Mouse (Mus musculus) liver, embryonic 16.5 days (tissue): ENCODE results near the gene Yju2. TPM values are rescaled to one million over a fixed set of nuclear protein-coding genes. Genes with fewer than 3 reads are reported as not detected.

Experiments
- ATAC-seq: fragments of 200-750 bp; cut with Nextera tagmentation; 2 replicates; pipeline ENCODE4 v1.8.0; 2017; ENCODE audit warnings: low read depth, mild to moderate bottlenecking, moderate number of reproducible peaks, moderate library complexity
- H3K27ac ChIP-seq: fragments of 300-500 bp; sonication (generic); 2 replicates; pipeline ENCODE4 v1.5.1; 2014; ENCODE audit warnings: mild to moderate bottlenecking, low read length
- H3K27me3 ChIP-seq: fragments of 300-500 bp; sonication (generic); 2 replicates; pipeline ENCODE4 v1.6.1; 2014; ENCODE audit warnings: low read depth, low read length, mixed read lengths; ENCODE audit not compliant: control insufficient read depth, insufficient read depth
- H3K36me3 ChIP-seq: fragments of 300-500 bp; sonication (generic); 2 replicates; pipeline ENCODE4 v1.6.1; 2014; ENCODE audit warnings: mild to moderate bottlenecking; ENCODE audit not compliant: control insufficient read depth, insufficient read depth
- H3K4me1 ChIP-seq: fragments of 300-500 bp; sonication (generic); 2 replicates; pipeline ENCODE4 v1.6.1; 2014; ENCODE audit warnings: low read depth, low read length, mixed read lengths; ENCODE audit not compliant: control insufficient read depth
- H3K4me2 ChIP-seq: fragments of 300-500 bp; sonication (generic); 2 replicates; pipeline ENCODE4 v1.6.1; 2014; ENCODE audit warnings: low read depth, low read length, mixed read lengths
- H3K4me3 ChIP-seq: fragments of 300-500 bp; sonication (generic); 2 replicates; pipeline ENCODE4 v1.5.1; 2014; ENCODE audit warnings: low read depth, mild to moderate bottlenecking, low read length
- H3K9ac ChIP-seq: fragments of 300-500 bp; sonication (generic); 2 replicates; pipeline ENCODE4 v1.6.1; 2014; ENCODE audit warnings: low read depth, low read length
- H3K9me3 ChIP-seq: fragments of 300-500 bp; sonication (generic); replicated peaks from 2 replicates; pipeline ENCODE4 v1.6.1; 2016; ENCODE audit warnings: low read length; ENCODE audit not compliant: control insufficient read depth
- WGBS: fragments of 180-500 bp; shearing (Covaris S2); extraction: QIAGEN DNeasy Blood & Tissue Kit; methylation state at CpG from one replicate; pipeline ENCODE4 v1.1.7; 2014; ENCODE audit not compliant: insufficient replicate concordance; 5-methylcytosine and 5-hydroxymethylcytosine counted together
- polyA plus RNA-seq: library from polyadenylated mRNA; unstranded; fragments of >200 nt; fragmentation: Nextera tagmentation; extraction: Ambion mirVana; gene quantifications from 2 replicates; pipeline ENCODE4 v1.2.1, GENCODE M21; 2015

The Yju2 gene
- polyA plus RNA-seq, 1 experiment from 2014 or later = 7.2 TPM

- ATAC-seq = no peak
- WGBS = 72% methylated on average over 2 of the region's 2 CpGs
These were observed 9.5 kb upstream of the Yju2 start, which contains the start of gene Zfp119b for GRCm38 (mm10) chr17:55949400-55949799. Zfp119b (minus strand) TSS chr17:55949500.

DNA sequence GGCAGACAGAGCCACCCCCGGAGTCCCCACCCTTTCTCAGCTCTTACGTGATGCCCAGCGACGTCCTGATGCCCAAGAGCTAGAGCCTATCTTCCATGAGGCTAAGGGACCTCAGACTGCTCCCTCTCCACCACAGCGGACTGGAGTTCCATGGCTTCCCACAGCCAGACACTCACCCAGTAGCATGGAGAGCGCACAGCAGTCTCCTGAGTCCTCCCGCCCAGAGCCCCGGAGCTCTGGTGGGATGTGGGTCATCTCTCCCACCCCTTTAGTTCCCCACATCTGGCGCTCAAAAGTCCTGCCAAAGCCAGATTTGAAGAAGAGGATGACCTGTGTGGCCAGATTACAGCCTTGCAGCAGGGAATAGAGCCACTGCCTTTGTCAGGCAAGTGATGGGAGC is 8.3 kb upstream of the Yju2 start:
- no peak for ATAC-seq
- Histone ChIP-seq H3K4me1 (peaks cover 2% of the 10 kb centered on the region), H3K9ac (no peak overlapping the region), H3K4me2 (no peak overlapping the region), H3K27ac (no peak overlapping the region), H3K36me3 (no peaks in the 10 kb centered on the region), H3K27me3 (no peaks in the 10 kb centered on the region), H3K9me3 (no peaks in the 10 kb centered on the region), H3K4me3 (no peak overlapping the region)
- 70% methylated on average over 9 of the region's 9 CpGs for WGBS

More at GRCm38 (mm10) chr17:55949400-55949799, 9.5 kb upstream of the Yju2 start, which contains the start of gene Zfp119b:
- H3K4me3 ChIP-seq = no peak within 1 kb of the TSS
- H3K27me3 ChIP-seq = no peaks in the 10 kb centered on the region
- no peaks in the 10 kb centered on the region for H3K9me3 ChIP-seq
- H3K9ac ChIP-seq = no peak within 1 kb of the TSS
- peaks cover 3% of the 10 kb centered on the region for H3K4me1 ChIP-seq
- H3K4me2 ChIP-seq = no peak within 1 kb of the TSS
- no peak within 1 kb of the TSS for H3K27ac ChIP-seq
- H3K36me3 ChIP-seq = no peaks in the 10 kb centered on the region

DNA sequence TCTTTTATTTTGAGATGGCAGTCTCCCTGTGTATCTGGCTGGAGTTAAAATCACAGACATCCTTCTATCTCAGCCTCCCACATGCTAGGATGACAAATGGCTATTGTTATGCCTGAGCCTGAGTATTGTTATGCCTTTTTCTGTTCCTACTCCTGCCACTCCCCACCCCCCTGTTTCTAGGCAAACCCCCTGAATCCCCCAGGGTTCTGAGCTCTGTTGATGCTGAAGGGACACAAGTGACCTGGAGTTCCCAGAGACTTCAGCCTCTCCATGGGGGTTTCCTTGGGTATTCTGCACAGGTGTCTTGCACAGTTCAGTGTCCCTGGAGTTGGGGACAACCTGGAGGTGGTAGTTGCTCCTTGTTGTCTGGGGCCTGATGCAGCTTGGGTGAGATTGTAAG is 6.9 kb upstream of the Yju2 start:
- no peaks in the 10 kb centered on the region for H3K36me3 ChIP-seq
- H3K27ac ChIP-seq = peak overlapping the region; percentile 57; the same call in 1 of the 2 replicates
- H3K27me3 ChIP-seq = no peaks in the 10 kb centered on the region
- peaks cover 12% of the 10 kb centered on the region for H3K4me1 ChIP-seq
- no peak for ATAC-seq
- H3K4me2 ChIP-seq = peak overlapping the region; percentile 16; the same call in 1 of the 2 replicates
- no peak overlapping the region for H3K9ac ChIP-seq
- no peaks in the 10 kb centered on the region for H3K9me3 ChIP-seq
- H3K4me3 ChIP-seq = no peak overlapping the region

GRCm38 (mm10) chr17:55952447-55953027 is 6.4 kb upstream of the Yju2 start, which contains the start of gene Ebi3:
Ebi3 (plus strand) TSS chr17:55952640.
- Histone ChIP-seq H3K36me3 (no peaks in the 10 kb centered on the region), H3K27me3 (no peaks in the 10 kb centered on the region), H3K9ac (no peak within 1 kb of the TSS), H3K27ac (peak within 1 kb of the TSS; percentile 65), H3K4me2 (peak within 1 kb of the TSS; percentile 18; the same call in 1 of the 2 replicates), H3K9me3 (no peaks in the 10 kb centered on the region), H3K4me3 (peak within 1 kb of the TSS; percentile 38), H3K4me1 (peaks cover 15% of the 10 kb centered on the region)
- WGBS = 33% methylated on average over 6 of the region's 6 CpGs
- peak; percentile 9; the same call in 1 of the 2 replicates for ATAC-seq

GRCm38 (mm10) chr17:55953751-55954150 is 5.1 kb upstream of the Yju2 start:
- ATAC-seq = no peak
- H3K4me3 ChIP-seq = no peak overlapping the region
- H3K4me2 ChIP-seq = no peak overlapping the region
- no peaks in the 10 kb centered on the region for H3K27me3 ChIP-seq
- H3K9me3 ChIP-seq = no peaks in the 10 kb centered on the region
- H3K36me3 ChIP-seq = no peaks in the 10 kb centered on the region
- peaks cover 19% of the 10 kb centered on the region for H3K4me1 ChIP-seq
- WGBS = 59% methylated on average over 6 of the region's 6 CpGs
- H3K27ac ChIP-seq = no peak overlapping the region
- H3K9ac ChIP-seq = no peak overlapping the region

GRCm38 (mm10) chr17:55954229-55954628 is 4.7 kb upstream of the Yju2 start:
- no peak overlapping the region for H3K27ac ChIP-seq
- H3K4me2 ChIP-seq = no peak overlapping the region
- WGBS = 42% methylated on average over 16 of the region's 16 CpGs

GRCm38 (mm10) chr17:55956129-55956528 is 2.8 kb upstream of the Yju2 start:
- no peak for ATAC-seq
- Histone ChIP-seq H3K27me3 (no peaks in the 10 kb centered on the region), H3K36me3 (no peaks in the 10 kb centered on the region), H3K9me3 (no peaks in the 10 kb centered on the region), H3K4me2 (peak overlapping the region; percentile 79), H3K4me3 (peak overlapping the region; percentile 55), H3K27ac (no peak overlapping the region), H3K9ac (peak overlapping the region; percentile 31), H3K4me1 (peaks cover 30% of the 10 kb centered on the region)
- WGBS = 11% methylated on average over 26 of the region's 26 CpGs

More at GRCm38 (mm10) chr17:55954229-55954628, 4.7 kb upstream of the Yju2 start:
- Histone ChIP-seq H3K27me3 (no peaks in the 10 kb centered on the region), H3K4me3 (no peak overlapping the region), H3K4me1 (peaks cover 19% of the 10 kb centered on the region), H3K9ac (no peak overlapping the region), H3K36me3 (no peaks in the 10 kb centered on the region), H3K9me3 (no peaks in the 10 kb centered on the region)
- no peak for ATAC-seq

DNA sequence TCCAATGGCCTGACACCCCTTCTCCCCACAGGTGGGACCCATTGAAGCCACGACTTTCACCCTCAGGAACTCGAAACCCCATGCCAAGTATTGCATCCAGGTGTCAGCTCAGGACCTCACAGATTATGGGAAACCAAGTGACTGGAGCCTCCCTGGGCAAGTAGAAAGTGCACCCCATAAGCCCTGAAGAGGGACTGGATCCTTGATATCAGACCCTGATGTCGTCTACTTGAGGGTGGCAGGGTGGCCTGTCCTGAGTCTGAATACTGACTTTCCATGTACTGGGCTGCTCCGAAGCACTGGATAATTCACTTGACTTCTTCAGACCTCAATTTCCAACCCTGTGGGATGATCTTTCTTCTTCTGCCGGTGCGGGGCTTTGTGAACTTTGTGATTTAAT is 2.3 kb upstream of the Yju2 start:
- no peak for ATAC-seq
- WGBS = 45% methylated on average over 6 of the region's 6 CpGs
- Histone ChIP-seq H3K27me3 (no peaks in the 10 kb centered on the region), H3K36me3 (no peaks in the 10 kb centered on the region), H3K4me1 (peaks cover 30% of the 10 kb centered on the region), H3K27ac (no peak overlapping the region), H3K4me2 (peak overlapping the region; percentile 79), H3K4me3 (peak overlapping the region; percentile 55), H3K9ac (no peak overlapping the region), H3K9me3 (no peaks in the 10 kb centered on the region)

DNA sequence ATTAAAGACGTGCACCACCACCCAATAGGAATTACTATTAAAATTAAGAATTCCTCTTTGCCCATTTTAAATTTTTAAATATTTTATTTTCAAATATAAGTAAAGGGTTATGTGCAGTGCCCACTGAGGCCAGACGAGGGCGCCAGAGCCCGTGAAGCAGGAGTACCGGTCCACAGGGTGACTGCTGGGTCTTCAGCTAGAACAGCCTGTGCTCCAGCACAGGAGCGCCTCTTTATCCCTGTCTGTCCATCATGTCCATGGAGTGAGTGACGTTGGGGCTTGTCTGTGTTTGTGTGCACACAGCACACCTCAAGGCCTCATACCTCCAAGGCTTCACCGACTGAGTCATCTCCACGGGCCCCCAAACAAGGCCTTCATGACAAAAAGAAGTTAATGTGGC is 1.7 kb upstream of the Yju2 start:
- peaks cover 30% of the 10 kb centered on the region for H3K4me1 ChIP-seq
- no peaks in the 10 kb centered on the region for H3K9me3 ChIP-seq
- no peak overlapping the region for H3K27ac ChIP-seq
- no peaks in the 10 kb centered on the region for H3K27me3 ChIP-seq
- 17% methylated on average over 9 of the region's 9 CpGs for WGBS
- no peak overlapping the region for H3K9ac ChIP-seq
- H3K36me3 ChIP-seq = no peaks in the 10 kb centered on the region
- ATAC-seq = no peak
- no peak overlapping the region for H3K4me2 ChIP-seq
- H3K4me3 ChIP-seq = no peak overlapping the region
